Mouse (Mus musculus): ENCODE results near the gene Sptlc2.
A peak's percentile ranks its signal among the peaks of the same experiment; 100 is the strongest.

Gene Sptlc2

GRCm38 (mm10) chr12:87388122-87388774 lies at the start of gene Sptlc2:
Gene Sptlc2 (minus strand): TSS chr12:87388355.
- peak; percentile 100 for DNase-seq

- no peak for DNase-seq
Measured at GRCm38 (mm10) chr12:87428885-87429284, 40.7 kb upstream of the Sptlc2 start.

GRCm38 (mm10) chr12:87428295-87428694 lies 40.1 kb upstream of the Sptlc2 start:
- no peak for DNase-seq

- DNase-seq, result no peak
Measured at GRCm38 (mm10) chr12:87426354-87427031, 38.3 kb upstream of the Sptlc2 start.

DNA sequence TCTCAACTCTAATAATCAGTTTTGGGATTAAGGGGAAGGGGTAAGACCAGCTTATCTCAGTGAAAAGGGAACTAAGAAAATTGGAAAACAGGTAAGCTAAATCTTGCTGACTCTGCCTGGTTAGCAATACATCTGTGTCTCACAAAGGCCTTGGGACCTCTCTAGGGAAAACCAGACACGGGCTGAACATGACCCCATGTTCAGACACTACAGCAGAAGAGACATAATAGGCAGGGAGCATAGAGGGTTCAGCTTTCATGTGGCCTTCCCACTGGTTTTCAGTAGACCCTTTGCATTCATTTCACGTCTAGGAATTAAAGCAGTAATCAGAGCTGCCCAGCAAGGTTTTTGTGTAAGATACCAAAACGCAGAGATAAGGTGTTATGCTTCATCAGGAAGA lies 36.4 kb upstream of the Sptlc2 start:
- no peak for DNase-seq

DNA sequence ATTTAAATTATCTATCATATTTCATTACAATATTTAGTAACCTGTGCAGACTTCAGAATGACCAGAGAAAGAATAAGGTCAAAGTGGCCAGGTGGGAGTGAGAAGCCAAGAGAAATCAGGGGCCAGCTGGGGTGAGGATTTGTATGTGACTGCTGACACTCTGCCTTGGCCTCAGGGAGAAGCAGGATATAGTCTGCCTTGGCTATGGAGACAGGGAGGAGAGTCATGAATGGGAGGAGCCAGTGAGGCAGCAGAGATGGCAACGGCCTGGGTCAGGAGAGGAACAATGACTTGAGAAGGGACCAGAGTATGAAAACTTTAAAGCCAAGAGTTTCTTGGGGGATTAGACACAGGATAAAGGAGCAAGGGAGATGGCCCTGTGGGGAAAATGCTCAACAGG lies 35.5 kb upstream of the Sptlc2 start:
- no peak for DNase-seq

DNA sequence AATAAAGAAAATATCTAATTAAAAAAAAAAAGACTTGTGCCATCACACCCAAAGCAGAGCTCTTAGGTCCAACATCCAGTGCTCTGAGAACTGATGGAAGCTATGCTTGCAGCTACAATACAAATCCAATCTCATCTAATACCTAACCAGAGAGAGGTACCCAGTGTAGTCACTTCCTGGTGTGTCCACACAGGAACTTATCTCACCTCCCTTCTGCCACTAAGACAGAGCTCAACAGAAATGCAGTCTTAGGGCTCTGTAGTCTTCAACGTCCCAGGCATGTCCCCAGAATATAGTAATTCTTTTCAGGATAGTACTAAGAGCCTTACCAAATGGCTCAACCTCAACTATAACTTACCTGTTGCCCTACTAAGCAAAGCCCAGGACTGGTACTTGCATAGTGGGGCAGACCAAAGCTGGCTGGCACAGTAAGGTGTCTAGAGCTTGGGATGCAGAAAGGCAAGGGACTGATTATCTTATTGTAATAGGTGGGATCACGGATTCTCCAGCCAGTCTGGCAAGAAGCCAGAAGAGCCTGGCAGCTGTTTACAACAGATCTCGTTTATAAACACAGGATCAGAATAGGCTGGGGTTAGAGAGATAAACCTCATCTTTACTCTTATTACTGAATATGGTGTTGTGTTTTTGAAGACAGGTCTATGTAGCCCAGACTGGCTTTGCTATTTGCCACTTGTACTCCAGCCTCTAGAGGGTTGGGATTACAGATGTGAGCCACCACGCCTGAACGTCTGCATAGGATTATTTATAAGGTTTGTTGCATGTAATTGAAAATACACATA lies 33.8 kb upstream of the Sptlc2 start:
- peak; percentile 27 for DNase-seq

GRCm38 (mm10) chr12:87419974-87420485 lies 31.9 kb upstream of the Sptlc2 start:
- no peak for DNase-seq

- DNase-seq, result no peak
Measured at GRCm38 (mm10) chr12:87418921-87419320, 30.8 kb upstream of the Sptlc2 start.

DNA sequence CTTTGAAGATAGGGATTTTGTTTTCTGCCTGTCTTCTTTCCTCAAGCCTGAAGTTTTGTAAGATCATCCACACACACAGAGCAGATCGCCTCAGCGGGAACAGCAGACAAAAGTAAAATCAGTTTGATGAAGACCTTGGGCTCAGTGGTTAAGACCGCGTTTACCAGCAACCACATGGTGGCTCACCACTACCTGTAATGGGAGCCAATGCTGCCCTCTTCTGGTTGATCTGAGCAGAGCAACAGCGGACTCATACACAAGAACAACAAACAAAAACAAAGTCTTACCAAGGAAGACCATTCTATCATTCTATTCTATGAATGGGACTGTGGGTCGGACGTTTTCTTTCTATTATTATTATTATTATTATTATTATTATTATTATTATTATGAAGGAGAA lies 28.5 kb upstream of the Sptlc2 start:
- peak; percentile 84 for DNase-seq

DNA sequence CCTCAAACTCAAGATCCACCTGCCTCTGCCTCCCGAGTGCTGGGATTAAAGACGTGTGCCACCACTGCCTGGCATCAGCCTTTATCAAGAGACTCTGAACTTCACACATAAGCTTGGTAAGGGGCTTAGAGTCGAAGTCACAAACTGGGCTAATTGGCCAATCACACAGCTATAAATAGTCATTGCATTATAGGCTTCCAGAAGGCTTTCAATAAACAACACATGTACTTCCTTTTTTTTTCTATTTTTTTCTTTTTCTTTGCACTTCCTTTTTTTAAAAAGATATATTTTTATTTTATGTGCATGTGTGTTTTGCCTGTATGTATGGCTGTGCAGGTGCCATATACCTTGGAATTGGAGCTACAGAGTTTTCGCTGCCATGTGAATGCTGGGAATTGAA lies 27.2 kb upstream of the Sptlc2 start:
- DNase-seq, result no peak

DNA sequence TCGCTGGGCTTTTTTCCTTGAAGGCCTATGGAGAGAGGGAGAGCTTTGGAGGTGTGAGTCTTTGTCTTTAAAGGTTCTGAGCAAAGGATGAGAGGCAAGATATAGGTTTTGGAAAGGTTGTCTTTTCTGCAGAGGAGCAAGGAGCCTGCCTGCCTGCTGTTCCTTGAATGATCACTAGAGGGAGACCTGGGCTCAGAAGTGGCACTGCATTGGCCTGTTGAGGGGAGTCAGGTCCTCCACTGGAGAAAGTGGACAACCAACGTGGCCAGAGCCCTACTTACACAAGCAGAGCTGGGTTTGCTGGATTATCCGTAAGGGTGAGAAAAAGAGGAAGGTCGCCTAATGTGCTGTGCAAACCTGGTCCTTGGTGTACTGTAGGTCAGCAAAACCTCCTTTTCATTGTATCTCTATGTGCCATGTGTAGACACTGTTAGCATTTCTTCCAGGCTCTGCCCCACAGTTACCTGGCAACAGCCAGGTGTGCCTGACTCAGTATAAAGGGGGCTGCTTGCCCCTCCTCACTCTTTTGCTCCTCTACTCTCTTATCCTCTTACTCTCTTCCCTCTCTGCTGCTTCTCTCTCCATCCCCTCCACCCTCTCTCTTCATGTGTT lies 25.1 kb upstream of the Sptlc2 start:
- DNase-seq, result peak; percentile 87

DNA sequence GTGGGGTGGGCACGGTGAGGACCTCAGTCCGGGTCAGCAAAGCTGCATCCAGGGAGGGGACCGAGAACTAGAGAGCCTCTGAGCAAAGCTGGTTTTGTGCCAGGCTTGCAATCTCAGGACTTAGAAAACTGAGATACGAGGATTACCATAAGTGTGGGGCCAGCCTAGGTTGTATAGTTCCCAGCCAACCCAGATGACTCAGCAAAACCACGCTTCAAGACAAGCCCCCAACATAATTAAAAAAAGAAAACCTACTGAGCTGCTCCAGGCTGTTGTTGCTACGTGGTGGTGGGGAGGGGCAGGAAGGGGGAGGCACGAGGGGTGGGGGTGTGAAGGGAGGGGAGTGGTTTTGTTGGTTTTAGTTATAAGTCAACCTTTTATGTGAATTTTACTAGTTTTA lies 22.8 kb upstream of the Sptlc2 start:
- DNase-seq, result peak; percentile 35

- DNase-seq, result no peak
Measured at GRCm38 (mm10) chr12:87409123-87409522, 21.0 kb upstream of the Sptlc2 start.

DNA sequence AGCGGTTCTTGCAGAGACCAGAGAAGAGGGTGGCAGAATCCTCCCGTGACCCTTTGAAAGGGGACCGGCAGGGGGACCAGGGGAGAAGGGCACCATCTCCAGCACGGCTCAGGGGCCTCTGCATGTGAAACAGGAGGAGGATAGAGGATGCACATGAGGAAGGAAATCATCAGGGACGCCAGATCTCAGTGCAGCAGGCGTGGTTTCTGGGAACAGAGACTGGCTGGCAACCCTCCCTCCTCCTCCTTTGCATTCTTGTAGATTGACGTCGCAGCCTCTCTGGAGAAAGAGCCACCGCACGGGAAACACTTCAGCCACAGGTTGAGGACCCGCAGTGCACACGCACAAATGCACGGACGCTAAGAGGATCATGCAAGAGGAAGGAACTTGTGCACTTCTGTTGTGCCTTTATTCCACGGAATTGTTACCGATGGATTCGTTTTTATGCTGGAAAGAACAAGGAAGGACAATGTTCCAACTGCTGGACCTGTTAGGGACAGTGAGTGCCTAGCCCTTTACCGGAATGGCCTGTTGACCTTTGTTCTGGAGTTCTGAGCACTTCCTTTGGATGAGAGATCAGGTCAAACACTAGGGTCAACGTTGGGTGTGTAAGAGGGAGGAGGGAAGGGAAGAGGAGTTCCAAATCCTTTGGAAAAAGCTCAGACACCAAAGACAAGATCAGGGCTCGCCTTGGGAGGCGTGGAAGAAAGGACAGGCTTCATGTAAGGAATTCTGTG lies 19.9 kb upstream of the Sptlc2 start:
- DNase-seq, result peak; percentile 89

DNA sequence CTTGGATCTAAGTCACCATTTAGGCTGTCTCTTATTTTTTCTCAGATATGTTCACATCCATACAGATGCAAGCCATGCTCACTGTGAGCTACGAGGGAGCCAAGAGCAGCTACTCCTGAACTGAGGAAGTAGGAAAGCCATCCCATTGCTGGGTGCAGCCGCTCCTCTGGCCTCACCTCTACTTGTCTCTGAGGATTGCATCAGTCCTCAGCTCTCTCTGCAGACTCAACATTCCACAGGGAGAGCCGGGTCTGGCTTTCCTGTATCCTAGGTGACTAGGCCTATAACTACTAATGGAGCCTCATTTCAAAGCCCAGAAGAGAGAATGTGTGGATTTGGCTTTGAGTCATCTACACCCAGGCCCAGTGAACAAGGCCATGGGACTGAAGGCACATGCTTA lies 17.6 kb upstream of the Sptlc2 start:
- peak; percentile 63 for DNase-seq

DNA sequence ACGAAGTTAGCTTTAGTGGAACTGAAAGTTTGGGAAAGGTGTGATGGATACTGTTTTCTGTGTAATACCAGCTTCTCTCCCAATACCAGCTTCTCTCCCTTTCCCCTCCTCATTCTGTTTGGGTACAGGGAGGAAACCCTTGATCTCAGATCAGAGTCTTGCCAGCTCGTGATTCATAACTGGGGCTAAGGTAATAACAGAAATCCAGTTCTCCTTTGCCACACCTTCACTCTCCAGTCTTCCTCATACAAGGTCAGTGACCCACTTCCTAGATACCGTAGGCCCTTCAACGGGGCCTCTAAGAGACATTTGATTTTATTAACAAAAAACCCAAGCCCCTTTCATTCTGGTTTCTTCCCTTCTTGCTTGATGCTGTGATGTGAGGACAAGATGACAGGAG lies 17.0 kb upstream of the Sptlc2 start:
- no peak for DNase-seq

GRCm38 (mm10) chr12:87401883-87402282 lies 13.7 kb upstream of the Sptlc2 start:
- no peak for DNase-seq

- no peak for DNase-seq
Measured at GRCm38 (mm10) chr12:87399119-87399819, 11.1 kb upstream of the Sptlc2 start.

- no peak for DNase-seq
Measured at GRCm38 (mm10) chr12:87397811-87398417, 9.8 kb upstream of the Sptlc2 start.

- DNase-seq, result no peak
Measured at GRCm38 (mm10) chr12:87397126-87397525, 9.0 kb upstream of the Sptlc2 start.

Data from lung, postnatal 36 days (tissue).